Mouse (Mus musculus): Measurements from ENCODE around the gene Gm9817.

GRCm38 (mm10) chr13:45059206-45059605 is 19.3 kb upstream of the Gm9817 start:
- TF ChIP-seq POLR2A (IDR thresholded peaks at IDR 0.05; ENCODE audit: insufficient read length, low read depth), result no peak
- no peak for TF ChIP-seq REST (IDR thresholded peaks at IDR 0.05; ENCODE audit: insufficient read depth, insufficient read length)

All from myocyte (in vitro differentiated cells).